Mouse (Mus musculus): Measurements from ENCODE around the gene Supt6. TPM values are rescaled to one million over a fixed set of nuclear protein-coding genes. Genes with fewer than 3 reads are reported as not detected.

Supt6 gene
- total and polyA plus RNA-seq, 3 experiments, result 39.6 to 93.2 (median 59.8) TPM

DNA sequence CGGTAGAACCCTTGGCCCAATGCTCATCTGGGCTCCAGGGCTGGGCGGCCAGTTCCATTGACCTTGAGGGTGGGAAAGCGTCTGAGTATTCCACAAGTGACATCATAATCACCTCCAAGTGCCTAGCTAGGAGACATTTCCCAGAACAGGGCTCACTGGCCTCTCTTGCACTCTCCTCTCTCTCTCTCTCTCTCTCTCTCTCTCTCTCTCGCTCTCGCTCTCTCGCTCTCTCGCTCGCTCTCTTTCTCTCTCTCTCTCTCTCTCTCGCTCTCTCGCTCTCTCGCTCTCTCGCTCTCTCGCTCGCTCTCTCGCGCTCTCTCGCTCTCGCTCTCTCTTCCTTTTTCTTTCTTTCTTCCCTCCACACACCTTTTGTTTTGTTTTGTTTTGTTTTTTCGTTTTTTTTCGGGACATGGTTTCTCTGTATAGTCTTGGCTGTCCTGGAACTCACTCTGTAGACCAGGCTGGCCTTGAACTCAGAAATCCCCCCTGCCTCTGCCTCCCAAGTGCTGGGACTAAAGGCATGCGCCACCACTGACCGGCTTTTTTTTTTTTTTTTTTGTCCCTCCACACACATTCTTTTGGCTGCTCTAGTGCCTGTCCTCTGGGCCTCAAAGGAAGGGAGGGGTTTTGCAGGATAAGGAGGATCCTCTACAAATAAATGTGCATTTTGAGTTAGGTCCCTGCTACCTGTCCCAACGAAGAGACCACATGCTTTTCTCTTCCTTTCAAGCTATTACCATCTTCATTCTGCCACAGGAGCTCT is 50.5 kb downstream of the Supt6 start:
- no peaks in the 10 kb centered on the region for H3K9me3 ChIP-seq (replicated peaks; ENCODE audit: insufficient read depth, low read length)
- peak overlapping the region; percentile 62 for H3K9ac ChIP-seq (ENCODE audit: control insufficient read depth, low read depth, low read length, poor library complexity, severe bottlenecking)
- H3K36me3 ChIP-seq (ENCODE audit: control insufficient read depth in 1 of 2, insufficient read depth in 2 of 2, low read length in 2 of 2), result peaks cover 0 to 2% of the 10 kb centered on the region in 2 experiments; a peak in 1 of 4 replicates
- peaks cover 0 to 9% of the 10 kb centered on the region in 2 experiments; a peak in 3 of 4 replicates for H3K4me1 ChIP-seq (ENCODE audit: control insufficient read depth in 1 of 2, insufficient read depth in 2 of 2, low read length in 2 of 2)
- DNase-seq (ENCODE audit: low read depth, low spot score), result peak; percentile 30
- H3K27me3 ChIP-seq (ENCODE audit: control insufficient read depth in 1 of 2, insufficient read depth in 2 of 2, low read length in 2 of 2), result no peaks in the 10 kb centered on the region
- H3K79me2 ChIP-seq (ENCODE audit: control insufficient read depth, insufficient read depth, low read length, poor library complexity), result no peaks in the 10 kb centered on the region
- TF ChIP-seq ZKSCAN1 (IDR thresholded peaks at IDR 0.05; ENCODE audit: low read depth, low read length) (no peak), MYC (IDR thresholded peaks at IDR 0.05; ENCODE audit: low read depth, low read length) (no peak), RCOR1 (IDR thresholded peaks at IDR 0.05; ENCODE audit: low read depth, low read length) (no peak), SIN3A (IDR thresholded peaks at IDR 0.05; ENCODE audit: low read length) (no peak), GABPA (IDR thresholded peaks at IDR 0.05; ENCODE audit: low read depth, low read length) (no peak), E2F4 (IDR thresholded peaks at IDR 0.05; ENCODE audit: borderline replicate concordance, low read depth, low read length) (no peak), HCFC1 (IDR thresholded peaks at IDR 0.05; ENCODE audit: low read depth, low read length) (no peak), CHD2 (IDR thresholded peaks at IDR 0.05; ENCODE audit: low read length) (no peak), CTCF (IDR thresholded peaks at IDR 0.05 in 2 of 3, conservative IDR thresholded peaks at IDR 0.05 in 1 of 3; ENCODE audit: control insufficient read depth in 1 of 3, insufficient read depth in 1 of 3, low read depth in 2 of 3, low read length in 3 of 3, poor library complexity in 1 of 3, severe bottlenecking in 1 of 3) (no peak), MAZ (IDR thresholded peaks at IDR 0.05; ENCODE audit: low read depth, low read length) (no peak), ZNF384 (IDR thresholded peaks at IDR 0.05; ENCODE audit: low read depth, low read length) (peak; percentile 65), ETS1 (IDR thresholded peaks at IDR 0.05; ENCODE audit: low read depth, low read length) (no peak), MAFK (IDR thresholded peaks at IDR 0.05; ENCODE audit: borderline replicate concordance, low read depth, low read length) (no peak), MYB (IDR thresholded peaks at IDR 0.05; ENCODE audit: low read depth, low read length) (no peak), POLR2A (IDR thresholded peaks at IDR 0.05; ENCODE audit: control insufficient read depth in 1 of 2, insufficient read depth in 1 of 2, low read depth in 1 of 2, low read length in 2 of 2, poor library complexity in 1 of 2) (0 out of 4 replicates have a peak, but pooled peaks of 1 of the 2 experiments have one; percentile 9), MAX (IDR thresholded peaks at IDR 0.05; ENCODE audit: low read length) (no peak), TAL1 (IDR thresholded peaks at IDR 0.05; ENCODE audit: low read length) (no peak), JUND (IDR thresholded peaks at IDR 0.05; ENCODE audit: low read depth, low read length) (peak; percentile 95; the same call in 1 of the 2 replicates), KAT2A (conservative IDR thresholded peaks at IDR 0.05; ENCODE audit: low read depth, low read length) (no peak), NELFE (IDR thresholded peaks at IDR 0.05; ENCODE audit: low read depth, low read length) (no peak), ZMIZ1 (IDR thresholded peaks at IDR 0.05; ENCODE audit: low read depth, low read length) (no peak)
- H3K27ac ChIP-seq (ENCODE audit: control insufficient read depth, low read depth, low read length), result no peak overlapping the region
- H3K4me3 ChIP-seq (ENCODE audit: control insufficient read depth in 1 of 2, insufficient read depth in 1 of 2, low read depth in 2 of 2, low read length in 2 of 2), result peak overlapping the region; percentile 88 to 100
